Mouse (Mus musculus): ENCODE results near the gene Tipin.

GRCm38 (mm10) chr9:64264813-64265212 lies 16.6 kb upstream of the Tipin start:
- TF ChIP-seq CTCF (IDR thresholded peaks at IDR 0.05; ENCODE audit: control insufficient read depth, insufficient read depth, insufficient read length) (no peak), CEBPB (IDR thresholded peaks at IDR 0.05; ENCODE audit: low read depth) (no peak), USF1 (IDR thresholded peaks at IDR 0.05; ENCODE audit: low read depth) (peak; percentile 54), MYOG (IDR thresholded peaks at IDR 0.05; ENCODE audit: control insufficient read depth, extremely low read depth, insufficient read length) (no peak), MAX (IDR thresholded peaks at IDR 0.05) (no peak), MYOD1 (IDR thresholded peaks at IDR 0.05; ENCODE audit: control insufficient read depth, insufficient read length, low read depth) (no peak), FOSL1 (IDR thresholded peaks at IDR 0.05; ENCODE audit: insufficient read depth, low read length, poor library complexity, severe bottlenecking) (no peak)
